Mouse (Mus musculus) layer of hippocampus, adult 2 months (tissue): ENCODE measurements at regions not wholly inside any gene's neighbourhood (a gene's known extent, or its start where the extent isn't known, plus 50 kb on each side); places are given as distances from the start of the nearest gene placed in this dataset.
"Not testable (repeated sequence)": the region's sequence is repeated elsewhere in the genome, so short reads cannot be mapped to it uniquely, and the experiment has no call there.

Experiments
- DNase-seq, 2 experiments: peaks; one replicate each; pipeline ENCODE4 v3.0.0; 2022; ENCODE audit warnings: low spot score in 2 of 2
- H3K27ac ChIP-seq: fragments of 200-600 bp; 2 replicates; pipeline ENCODE4 v1.8.1; 2022
- H3K4me3 ChIP-seq: fragments of 200-600 bp; 2 replicates; pipeline ENCODE4 v1.8.1; 2022; ENCODE audit warnings: mild to moderate bottlenecking
- CTCF ChIP-seq: fragments of 200-600 bp; conservative IDR thresholded peaks from 2 replicates; pipeline ENCODE4 v1.8.1; 2022; ENCODE audit warnings: antibody characterized with exemption, mild to moderate bottlenecking, moderate library complexity

DNA sequence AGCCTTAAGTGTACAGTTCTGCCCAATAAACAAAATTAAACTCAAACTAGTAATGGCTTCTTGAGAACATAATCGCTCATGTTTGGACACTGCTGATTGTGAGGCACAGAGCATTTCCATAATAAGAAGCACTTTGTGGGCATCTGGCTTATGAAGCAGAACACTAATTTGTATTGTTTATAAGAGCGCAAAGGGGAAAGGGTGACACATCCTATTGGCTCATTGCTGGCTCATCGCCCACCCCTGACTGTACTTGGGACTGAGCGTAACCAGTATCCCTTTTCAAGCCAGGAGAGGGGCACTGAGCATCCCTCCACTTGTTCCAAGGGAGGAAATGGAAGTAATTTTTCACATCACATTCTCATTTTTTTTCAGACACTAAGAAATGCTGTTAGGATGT is 288.0 kb downstream of the Sfmbt2 start:
- DNase-seq: peak; percentile 23 to 48
- Histone ChIP-seq H3K27ac (peak overlapping the region; percentile 64), H3K4me3 (no peak overlapping the region)
- no peak for TF ChIP-seq CTCF

DNA sequence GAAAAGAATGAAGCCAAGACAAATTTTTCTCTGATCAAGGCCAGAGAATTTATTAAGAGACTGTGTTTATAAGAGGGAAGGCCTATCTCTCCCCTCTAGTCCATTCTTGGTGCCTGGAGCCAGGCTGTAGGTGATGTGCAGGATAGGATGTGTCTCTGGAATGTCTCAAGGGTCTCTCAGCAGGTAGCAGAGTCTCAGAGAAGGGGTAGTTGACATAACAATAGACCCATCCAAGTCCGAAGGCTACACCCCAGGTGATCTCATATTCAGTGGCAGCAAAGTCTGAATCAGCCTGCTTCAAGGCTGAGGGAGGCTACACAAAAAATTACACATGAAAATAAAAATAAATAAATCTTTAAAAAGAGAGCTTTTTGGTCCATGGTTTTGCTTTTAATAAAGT is 297.6 kb downstream of the Sfmbt2 start:
- DNase-seq, H3K4me3 ChIP-seq, H3K27ac ChIP-seq: not testable (repeated sequence)

DNA sequence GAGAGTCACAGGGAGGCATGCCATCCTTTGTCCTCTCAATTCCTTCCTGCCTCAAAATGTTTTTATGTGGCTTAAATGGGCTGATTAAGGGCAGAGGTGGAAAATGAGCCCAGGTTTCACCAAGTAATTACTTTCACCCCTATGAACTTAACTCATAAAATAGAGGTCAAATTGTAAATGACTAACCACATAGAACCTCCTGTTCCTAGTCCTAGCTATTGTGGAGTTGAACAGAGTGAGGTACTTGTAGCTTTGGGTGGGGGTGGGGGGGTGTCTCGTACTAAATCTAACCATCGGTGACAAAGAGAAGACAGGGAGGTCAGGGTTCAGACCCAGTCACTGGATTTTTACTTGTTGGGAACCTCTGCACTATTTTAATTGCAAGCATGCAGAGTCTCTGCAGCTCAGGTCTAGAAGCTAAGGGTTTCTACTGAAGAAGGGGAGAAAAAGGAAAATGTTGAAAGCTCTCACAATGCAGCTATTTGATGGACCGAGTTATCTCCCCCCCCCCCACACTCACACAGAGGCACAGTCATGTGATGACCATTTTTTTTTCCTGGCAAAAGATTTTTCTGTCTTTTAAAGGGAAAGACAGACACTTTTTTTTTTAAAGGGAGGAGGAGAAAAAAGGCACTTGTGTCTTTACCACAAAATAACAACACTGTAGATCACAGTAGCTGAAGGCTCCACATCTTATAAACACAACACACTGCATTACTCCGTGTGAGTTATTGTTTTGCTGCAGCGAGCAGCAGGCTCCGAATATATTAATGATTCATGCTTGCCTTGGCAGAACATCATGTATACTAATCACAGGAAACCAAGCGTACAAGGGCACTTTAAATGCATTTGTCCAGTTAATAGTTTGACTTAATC is 300.4 kb downstream of the Sfmbt2 start:
- no peak for TF ChIP-seq CTCF
- Histone ChIP-seq H3K4me3 (peak overlapping the region; percentile 13), H3K27ac (peak overlapping the region; percentile 50)
- no peak for DNase-seq

DNA sequence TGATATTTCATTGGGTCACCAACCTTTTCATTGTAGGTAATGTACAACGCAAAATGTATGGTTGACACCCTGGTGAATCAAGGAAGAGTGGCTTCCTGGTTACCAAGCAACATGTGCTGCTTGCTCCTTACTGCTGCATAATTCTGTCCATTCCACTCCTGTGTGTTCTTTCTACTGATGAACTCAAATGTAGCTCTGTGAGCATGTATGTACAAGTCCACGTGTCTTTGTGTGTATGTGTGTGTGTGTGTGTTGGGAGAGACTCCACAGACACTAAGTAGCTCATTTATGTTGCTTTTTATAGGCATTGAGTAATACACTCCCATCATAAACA is 301.0 kb downstream of the Sfmbt2 start:
- TF ChIP-seq CTCF: no peak
- peak in 1 of 2 experiments; percentile 10 for DNase-seq
- H3K27ac ChIP-seq: peak overlapping the region; percentile 50
- H3K4me3 ChIP-seq: peak overlapping the region; percentile 13

DNA sequence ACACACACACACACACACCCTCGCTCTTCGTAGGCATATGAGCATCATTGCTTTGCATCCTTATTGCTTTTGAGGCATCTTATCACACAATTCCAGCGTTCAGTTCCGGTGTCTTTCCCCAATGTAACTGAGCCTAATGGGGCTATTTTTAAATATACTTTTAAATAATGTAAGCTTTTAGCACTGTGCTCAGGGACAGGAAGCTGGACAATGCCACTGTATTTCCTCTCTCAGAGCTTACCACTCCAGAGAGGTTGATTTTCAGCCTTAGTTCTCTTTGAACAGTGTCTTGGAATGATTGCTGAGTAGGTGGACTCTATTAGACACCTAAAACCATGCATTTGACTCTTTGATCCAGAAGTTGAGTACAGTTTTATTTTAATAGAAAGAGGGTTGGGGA is 301.9 kb downstream of the Sfmbt2 start:
- no peak for DNase-seq
- Histone ChIP-seq H3K4me3 (no peak overlapping the region), H3K27ac (no peak overlapping the region)
- TF ChIP-seq CTCF: no peak

DNA sequence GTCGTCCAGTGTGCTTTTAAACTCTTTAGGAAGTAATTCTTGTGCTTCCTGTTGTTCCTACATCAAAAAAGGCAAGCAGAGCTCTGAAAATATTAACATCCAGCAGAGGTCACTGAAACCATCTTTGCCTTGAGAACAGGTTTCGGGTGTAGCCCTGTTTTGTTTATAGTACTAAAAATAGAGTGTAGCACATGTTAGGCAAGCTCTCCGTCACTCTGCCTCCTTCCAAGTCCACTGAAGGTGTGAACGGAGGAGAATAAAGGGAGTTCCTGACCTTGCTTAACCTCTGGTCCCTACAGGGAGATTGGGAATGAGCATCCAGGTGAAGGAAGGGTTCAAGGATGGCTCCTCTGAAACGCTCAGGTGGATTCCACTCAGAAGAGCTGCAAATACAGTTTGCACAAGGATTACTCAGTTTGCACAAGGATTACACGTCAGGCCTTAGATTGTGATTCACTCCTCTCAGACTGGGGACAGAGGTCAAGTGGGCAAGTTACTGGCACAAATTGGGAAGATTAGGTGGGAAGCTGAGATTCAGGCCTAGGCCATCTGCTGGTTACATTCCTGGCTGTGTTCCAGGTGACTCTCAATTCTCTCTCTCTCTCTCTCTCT is 304.5 kb downstream of the Sfmbt2 start:
- no peak overlapping the region for H3K27ac ChIP-seq
- no peak overlapping the region for H3K4me3 ChIP-seq
- DNase-seq: no peak
- TF ChIP-seq CTCF: peak; percentile 25; the same call in 1 of the 2 replicates

DNA sequence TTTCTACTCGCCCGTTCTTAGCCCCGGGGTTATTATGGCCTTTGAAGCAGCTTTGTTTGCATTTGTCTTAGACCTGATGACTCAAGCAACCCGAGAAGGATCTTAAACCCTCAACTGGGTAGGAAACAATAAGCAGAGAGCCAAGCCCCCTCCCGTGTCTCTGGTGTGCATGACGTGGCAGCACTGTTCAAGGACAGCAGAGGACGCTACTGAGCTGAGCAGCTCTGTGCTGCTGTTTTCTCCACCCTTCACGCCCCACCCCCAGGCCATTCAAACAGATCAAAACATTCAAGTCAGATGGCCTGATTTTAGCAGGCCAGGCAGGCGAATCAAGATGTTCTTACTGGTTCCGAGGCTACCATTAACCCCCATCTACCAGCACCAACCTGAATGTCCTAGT is 331.1 kb downstream of the Sfmbt2 start:
- Histone ChIP-seq H3K27ac (no peak overlapping the region), H3K4me3 (no peak overlapping the region)
- DNase-seq: peak; percentile 10 to 17
- peak; percentile 73 for TF ChIP-seq CTCF

DNA sequence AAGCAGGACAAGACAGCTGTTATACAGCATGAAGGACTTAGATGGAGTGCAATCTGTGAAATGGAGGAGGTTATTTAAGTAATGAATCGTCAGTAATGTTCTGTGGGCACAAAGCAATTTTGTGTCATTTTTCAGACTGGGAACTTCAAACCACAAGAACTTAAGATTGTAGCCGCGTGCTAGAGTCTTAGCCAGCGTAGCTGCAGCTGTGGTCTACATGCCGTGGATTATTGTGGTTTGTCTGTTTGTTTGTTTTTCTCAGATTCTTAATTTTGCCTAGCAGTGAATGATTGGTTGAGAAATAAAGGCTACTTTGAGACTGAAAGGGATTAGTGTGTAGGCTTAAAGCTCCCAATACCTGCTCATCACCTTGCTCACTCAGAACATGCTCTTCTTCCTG is 348.1 kb downstream of the Sfmbt2 start:
- Histone ChIP-seq H3K4me3 (no peak overlapping the region), H3K27ac (no peak overlapping the region)
- TF ChIP-seq CTCF: no peak
- no peak for DNase-seq

DNA sequence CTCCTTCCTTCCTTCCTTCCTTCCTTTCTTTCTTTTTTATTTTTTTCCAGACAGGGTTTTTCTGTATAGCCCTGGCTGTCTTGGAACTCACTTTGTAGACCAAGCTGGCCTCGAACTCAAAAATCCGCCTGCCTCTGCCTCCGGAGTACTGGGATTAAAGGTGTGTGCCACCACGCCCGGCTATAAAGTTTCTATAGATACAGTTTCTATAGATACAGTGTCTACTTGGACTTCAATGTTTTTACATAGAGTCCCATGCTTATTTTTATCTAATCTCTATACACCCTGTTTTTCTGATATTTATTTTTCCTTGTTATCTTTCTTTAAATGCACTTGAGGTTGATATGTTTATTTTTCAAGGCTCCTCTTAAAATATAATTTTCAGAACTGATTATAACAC is 364.0 kb downstream of the Sfmbt2 start:
- not testable (repeated sequence) for DNase-seq, H3K4me3 ChIP-seq, H3K27ac ChIP-seq

DNA sequence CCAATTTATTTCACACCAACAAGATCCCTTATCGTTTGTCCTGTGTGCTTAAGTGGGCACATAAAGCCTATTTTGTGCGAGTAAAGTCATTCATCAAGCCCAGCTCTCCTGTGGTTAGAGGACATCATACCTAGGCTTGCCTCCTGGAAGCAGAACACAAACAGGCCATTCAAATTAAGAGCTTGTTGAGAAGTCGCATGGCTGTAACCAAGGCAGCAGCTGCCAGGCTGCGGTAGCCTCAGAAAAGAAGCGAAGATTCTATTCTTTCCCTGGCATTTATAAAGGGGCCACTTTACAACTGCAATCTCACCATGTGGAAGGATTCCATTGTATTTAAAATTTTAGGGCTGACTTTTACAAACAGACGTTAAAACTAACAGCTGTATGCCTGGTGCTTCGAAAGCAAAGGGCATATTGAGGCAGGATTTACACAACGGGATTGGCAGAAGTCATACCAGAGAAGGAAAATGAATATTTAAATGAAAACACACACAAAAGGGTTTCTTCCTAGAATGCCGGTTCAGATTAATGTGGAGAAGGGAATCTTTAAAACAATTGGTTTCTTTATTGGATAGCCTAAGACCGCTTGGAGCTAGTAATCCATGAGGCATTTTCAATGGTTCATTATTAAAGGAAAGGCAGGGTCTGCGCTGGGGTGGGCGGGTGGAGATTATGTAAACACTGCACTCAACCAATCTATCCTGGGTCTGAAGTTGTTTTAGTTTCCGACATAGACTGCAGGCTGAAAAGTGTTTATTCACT is 366.6 kb downstream of the Sfmbt2 start:
- Histone ChIP-seq H3K27ac (peak overlapping the region; percentile 76), H3K4me3 (peak overlapping the region; percentile 37)
- TF ChIP-seq CTCF: no peak
- peak in 1 of 2 experiments; percentile 11 for DNase-seq

DNA sequence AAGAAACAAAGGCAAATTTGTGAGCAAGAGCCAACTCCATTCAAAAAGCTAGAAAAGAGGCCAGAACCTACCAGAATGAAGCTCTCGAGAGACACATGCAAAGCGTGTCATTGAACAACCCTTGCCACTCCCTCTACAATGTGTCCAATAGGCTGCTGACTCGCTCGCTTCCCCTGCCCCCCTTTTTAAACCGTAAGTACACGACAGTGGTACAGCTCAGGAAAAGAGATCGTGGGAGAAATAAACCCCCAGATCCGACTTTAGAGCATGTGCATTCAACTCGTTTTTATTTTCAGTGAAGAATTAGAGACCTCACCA is 367.1 kb downstream of the Sfmbt2 start:
- DNase-seq: peak; percentile 31 to 65
- H3K4me3 ChIP-seq: peak overlapping the region; percentile 37
- H3K27ac ChIP-seq: peak overlapping the region; percentile 76

DNA sequence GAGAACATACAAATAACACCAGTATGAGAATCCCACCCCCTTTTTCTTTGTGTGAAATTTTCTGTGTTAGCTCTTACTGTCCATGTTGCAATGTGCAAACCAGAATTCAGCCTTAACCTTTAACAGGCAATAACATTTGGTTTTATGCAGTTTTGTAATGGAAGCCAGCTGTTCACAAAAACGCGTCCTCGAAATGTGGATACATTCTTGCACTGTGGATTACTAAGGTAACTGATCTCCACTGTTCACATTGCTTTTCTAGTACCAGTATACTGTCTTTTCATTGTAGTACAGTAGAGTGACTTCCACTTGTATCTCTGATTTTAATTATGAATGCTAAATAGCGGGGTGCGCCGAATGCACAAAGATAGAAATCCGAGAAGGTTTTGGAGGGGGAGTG is 374.8 kb downstream of the Sfmbt2 start:
- no peak overlapping the region for H3K4me3 ChIP-seq
- DNase-seq: no peak
- TF ChIP-seq CTCF: no peak
- no peak overlapping the region for H3K27ac ChIP-seq

More for the DNA sequence above, 367.1 kb downstream of the Sfmbt2 start:
- no peak for TF ChIP-seq CTCF

DNA sequence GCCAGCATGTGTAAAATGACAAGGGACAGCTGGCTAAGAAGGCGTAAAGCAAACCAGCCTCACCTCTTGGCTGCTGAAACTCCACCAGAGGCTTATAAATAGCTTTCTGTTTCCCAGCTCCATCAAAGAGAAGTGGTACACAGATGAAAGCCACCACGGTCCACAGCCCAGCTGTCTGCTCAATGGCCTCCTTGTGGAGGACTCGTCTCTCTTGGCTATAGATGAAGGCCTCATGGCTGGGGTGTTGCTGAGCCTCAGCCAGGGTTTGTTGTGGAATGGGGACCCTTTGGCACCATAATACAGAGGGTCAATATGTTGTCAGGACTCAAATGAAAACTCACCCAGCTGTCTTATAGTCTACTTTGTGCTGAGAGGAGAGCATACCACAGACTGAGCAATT is 385.1 kb downstream of the Sfmbt2 start:
- peak; percentile 26 to 27 for DNase-seq
- H3K4me3 ChIP-seq: no peak overlapping the region
- TF ChIP-seq CTCF: peak; percentile 34
- peak overlapping the region; percentile 33; the same call in 1 of the 2 replicates for H3K27ac ChIP-seq
